Mouse (Mus musculus) liver, embryonic 15.5 days (tissue): ENCODE data around the gene Ube2o. TPM values are rescaled to one million over a fixed set of nuclear protein-coding genes. Genes with fewer than 3 reads are reported as not detected.

Experiments used
- ATAC-seq: fragments of 200-750 bp; cut with Nextera tagmentation; 2 replicates; pipeline ENCODE4 v1.8.0; 2017; ENCODE audit warnings: moderate number of reproducible peaks, mild to moderate bottlenecking, moderate library complexity; ENCODE audit not compliant: insufficient read depth
- H3K27ac ChIP-seq: fragments of 300-500 bp; sonication (generic); replicated peaks from 2 replicates; pipeline ENCODE4 v1.5.1; 2015; ENCODE audit warnings: mild to moderate bottlenecking, inconsistent platforms
- H3K27me3 ChIP-seq: fragments of 300-500 bp; sonication (generic); 2 replicates; pipeline ENCODE4 v1.6.1; 2015; ENCODE audit warnings: mild to moderate bottlenecking, inconsistent platforms
- H3K36me3 ChIP-seq: fragments of 300-500 bp; sonication (generic); replicated peaks from 2 replicates; pipeline ENCODE4 v1.6.1; 2015; ENCODE audit warnings: moderate library complexity, mild to moderate bottlenecking, inconsistent platforms
- H3K4me1 ChIP-seq: fragments of 300-500 bp; sonication (generic); replicated peaks from 2 replicates; pipeline ENCODE4 v1.6.1; 2015; ENCODE audit warnings: inconsistent platforms
- H3K4me2 ChIP-seq: fragments of 300-500 bp; sonication (generic); 2 replicates; pipeline ENCODE4 v1.6.1; 2015; ENCODE audit warnings: moderate library complexity, mild to moderate bottlenecking, inconsistent platforms
- H3K4me3 ChIP-seq: fragments of 300-500 bp; sonication (generic); replicated peaks from 2 replicates; pipeline ENCODE4 v1.5.1; 2015; ENCODE audit warnings: mild to moderate bottlenecking, inconsistent platforms
- H3K9ac ChIP-seq: fragments of 300-500 bp; sonication (generic); 2 replicates; pipeline ENCODE4 v1.6.1; 2015; ENCODE audit warnings: moderate library complexity, mild to moderate bottlenecking, inconsistent platforms
- H3K9me3 ChIP-seq: fragments of 300-500 bp; sonication (generic); replicated peaks from 2 replicates; pipeline ENCODE4 v1.6.1; 2016; ENCODE audit warnings: inconsistent platforms
- WGBS: fragments of 180-500 bp; shearing (Covaris S2); methylation state at CpG from one replicate; pipeline ENCODE4 v1.1.7; 2015; ENCODE audit warnings: mixed read lengths; ENCODE audit not compliant: insufficient replicate concordance; 5-methylcytosine and 5-hydroxymethylcytosine counted together
- polyA plus RNA-seq: library from polyadenylated mRNA; unstranded; fragments of >200 nt; fragmentation: Nextera tagmentation; extraction: Ambion mirVana; gene quantifications from 2 replicates; pipeline ENCODE4 v1.2.1, GENCODE M21; 2015

Ube2o gene
- polyA plus RNA-seq, 1 experiment from 2014 or later, result 38.1 TPM

DNA sequence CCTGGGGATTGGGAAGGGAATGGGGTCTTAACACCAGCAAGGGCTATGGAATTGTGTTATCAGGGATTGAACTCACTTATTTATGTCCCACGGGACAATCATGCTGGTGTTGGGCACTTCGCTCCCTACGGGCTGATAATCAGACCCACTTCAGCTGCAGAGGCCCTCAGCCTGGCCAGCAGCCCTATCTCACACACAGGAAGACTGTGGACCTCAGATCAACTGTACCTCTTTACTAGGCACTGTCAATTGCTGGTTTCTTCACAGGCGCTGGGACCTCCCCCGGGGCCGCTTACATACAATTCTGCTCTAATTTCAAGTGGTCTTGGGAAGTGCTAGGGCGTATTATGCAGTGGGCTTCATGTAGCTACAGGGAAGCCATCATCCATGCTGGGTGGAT is 44.6 kb downstream of the Ube2o start:
- Histone ChIP-seq H3K4me3 (peak overlapping the region; percentile 76), H3K4me2 (peak overlapping the region; percentile 99), H3K27ac (peak overlapping the region; percentile 99), H3K27me3 (peaks cover 26% of the 10 kb centered on the region), H3K4me1 (peaks cover 76% of the 10 kb centered on the region), H3K36me3 (peaks cover 71% of the 10 kb centered on the region), H3K9me3 (no peaks in the 10 kb centered on the region), H3K9ac (peak overlapping the region; percentile 50)
- ATAC-seq, result peak; percentile 21
- 19% methylated on average over 7 of the region's 7 CpGs for WGBS

DNA sequence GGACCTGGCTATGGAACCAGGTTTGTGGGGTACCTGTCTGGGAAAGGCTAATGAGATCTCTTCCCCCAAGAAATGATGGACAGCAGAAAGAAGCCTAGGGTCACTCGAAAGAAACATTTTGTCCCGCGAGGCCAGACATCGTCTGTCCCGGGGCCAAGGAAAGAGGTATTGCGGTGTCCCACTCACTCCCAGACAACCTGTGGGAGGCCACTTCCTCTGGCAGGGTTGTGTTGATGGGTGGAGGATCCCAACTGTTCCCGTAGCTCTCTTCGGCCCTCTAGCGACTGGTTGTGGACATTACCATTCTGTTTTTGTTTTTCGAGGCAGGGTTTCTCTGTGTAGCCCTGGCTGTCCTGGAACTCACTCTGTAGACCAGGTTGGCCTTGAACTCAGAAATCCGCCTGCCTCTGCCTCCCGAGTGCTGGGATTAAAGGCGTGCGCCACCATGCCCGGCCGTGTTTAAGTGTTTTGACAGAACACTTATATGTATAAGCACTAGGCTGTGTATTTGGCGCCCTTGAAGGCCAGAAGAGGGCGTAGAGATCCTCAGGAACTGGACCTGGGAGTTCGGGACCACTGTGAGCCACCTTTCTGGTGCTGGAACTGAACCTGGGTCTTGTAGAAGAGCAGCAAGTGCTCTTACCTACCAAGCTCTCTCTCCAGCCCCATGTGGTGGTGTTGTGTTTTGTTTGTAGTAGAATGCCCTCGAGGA is 46.9 kb downstream of the Ube2o start:
- Histone ChIP-seq H3K4me2 (peak overlapping the region; percentile 99), H3K4me3 (peak overlapping the region; percentile 76), H3K27ac (peak overlapping the region; percentile 99), H3K4me1 (peaks cover 97% of the 10 kb centered on the region), H3K27me3 (peaks cover 46% of the 10 kb centered on the region), H3K9me3 (no peaks in the 10 kb centered on the region), H3K9ac (peak overlapping the region; percentile 95), H3K36me3 (peaks cover 47% of the 10 kb centered on the region)
- peak; percentile 80 for ATAC-seq
- WGBS, result 13% methylated on average over 20 of the region's 20 CpGs

DNA sequence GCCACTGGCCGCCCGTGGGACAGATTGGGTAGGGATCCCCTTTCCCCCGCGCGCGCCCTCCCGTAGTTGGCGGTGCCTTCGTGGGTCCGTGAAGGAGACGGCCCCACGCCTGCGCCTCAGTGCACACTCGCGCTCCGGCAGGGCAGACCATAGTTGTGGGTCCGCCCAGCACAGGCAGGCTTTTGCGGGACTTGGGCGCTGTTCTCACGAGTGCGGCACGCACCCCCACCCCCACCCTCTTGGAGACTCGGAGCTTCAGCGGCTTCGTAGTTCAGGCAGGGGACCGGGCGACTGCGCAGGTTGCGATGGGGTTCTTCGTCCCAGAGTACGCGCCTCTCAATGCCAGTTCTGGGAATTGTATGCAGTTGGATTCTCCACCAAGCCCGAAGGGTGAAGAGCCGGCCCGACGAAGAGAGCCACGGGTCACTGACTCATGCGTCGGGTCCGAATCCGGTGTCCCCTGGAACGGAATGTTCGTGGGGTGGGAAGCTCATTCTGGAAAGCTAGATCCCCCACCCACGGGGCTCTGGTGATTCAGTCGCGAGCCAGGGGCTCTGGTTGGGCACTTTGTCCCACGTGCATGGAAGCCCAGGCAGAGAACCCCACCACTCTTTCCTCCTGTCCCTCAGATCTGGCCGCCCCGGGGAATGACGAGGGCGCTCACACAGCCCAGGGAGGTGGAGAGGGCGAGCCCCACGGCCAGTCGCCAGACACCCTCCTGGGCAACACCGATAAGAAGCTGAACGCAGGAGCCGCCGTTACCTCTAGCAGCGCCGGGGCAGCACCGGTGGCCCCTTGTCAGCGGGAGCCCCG is 47.7 kb downstream of the Ube2o start:
- H3K36me3 ChIP-seq, result peaks cover 40% of the 10 kb centered on the region
- peak overlapping the region; percentile 95 for H3K9ac ChIP-seq
- H3K27me3 ChIP-seq, result peaks cover 54% of the 10 kb centered on the region
- H3K27ac ChIP-seq, result peak overlapping the region; percentile 99
- no peaks in the 10 kb centered on the region for H3K9me3 ChIP-seq
- peak overlapping the region; percentile 76 for H3K4me3 ChIP-seq
- peaks cover 89% of the 10 kb centered on the region for H3K4me1 ChIP-seq
- peak overlapping the region; percentile 99 for H3K4me2 ChIP-seq
- WGBS, result under 1% methylated on average over 63 of the region's 63 CpGs
- peak; percentile 87 for ATAC-seq

DNA sequence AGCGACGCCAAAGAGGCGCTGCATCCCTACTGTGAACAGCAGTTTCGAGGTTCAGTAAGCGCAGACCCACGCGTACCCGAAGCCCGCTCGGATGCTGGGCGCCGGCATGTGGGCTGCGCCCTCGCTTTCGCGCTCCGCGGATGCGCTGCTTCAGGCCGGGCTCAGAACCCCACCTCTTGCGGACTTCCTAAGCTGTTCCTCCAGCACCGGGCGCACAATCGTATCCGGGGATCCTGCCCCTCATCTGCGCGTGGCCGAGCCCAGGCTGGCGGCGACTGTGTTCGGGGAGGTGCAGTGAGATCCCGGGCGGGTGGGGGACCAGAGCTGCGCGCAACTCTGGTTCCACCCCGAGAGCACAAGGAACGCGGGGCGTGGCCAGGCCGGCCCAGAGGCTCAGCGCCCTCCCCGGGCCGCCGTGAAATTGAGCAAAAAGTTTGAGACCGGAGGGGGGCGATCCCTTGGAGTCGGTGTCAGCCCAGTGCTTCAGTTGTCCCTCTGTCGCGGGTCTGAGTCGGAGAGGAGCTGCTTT is 48.4 kb downstream of the Ube2o start:
- WGBS, result 1% methylated on average over 50 of the region's 50 CpGs
- Histone ChIP-seq H3K27me3 (peaks cover 57% of the 10 kb centered on the region), H3K4me2 (peak overlapping the region; percentile 99), H3K9me3 (no peaks in the 10 kb centered on the region), H3K9ac (peak overlapping the region; percentile 95), H3K4me1 (peaks cover 82% of the 10 kb centered on the region), H3K27ac (peak overlapping the region; percentile 99), H3K4me3 (peak overlapping the region; percentile 76), H3K36me3 (peaks cover 33% of the 10 kb centered on the region)
- ATAC-seq, result peak; percentile 49

DNA sequence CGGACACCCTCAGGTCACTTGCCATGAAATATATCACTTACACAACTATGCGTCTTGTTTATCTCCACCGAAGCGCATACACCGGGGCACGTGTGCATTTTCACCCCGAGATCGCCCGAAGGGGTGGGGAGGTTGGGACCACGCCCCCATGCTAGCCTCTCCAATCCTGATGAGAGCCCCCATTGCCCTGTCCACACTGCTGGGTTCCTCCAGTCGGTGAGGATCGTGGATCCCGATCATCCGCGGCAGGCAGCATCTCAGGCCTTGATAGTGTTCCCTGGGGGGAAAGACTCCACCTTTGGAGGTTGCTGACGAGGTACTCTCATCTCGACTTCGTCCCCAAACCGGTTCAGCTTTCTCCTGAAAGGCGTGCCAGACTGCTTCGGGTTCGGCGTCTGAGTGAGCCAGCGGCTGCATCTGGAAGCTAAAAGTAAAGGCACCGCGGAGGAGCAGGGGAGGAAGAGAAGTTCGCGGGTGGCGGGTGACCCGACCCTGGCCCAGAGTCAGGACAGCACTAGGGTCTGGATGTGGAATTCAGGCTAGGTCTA is 48.9 kb downstream of the Ube2o start:
- Histone ChIP-seq H3K4me1 (peaks cover 77% of the 10 kb centered on the region), H3K4me3 (peak overlapping the region; percentile 76), H3K4me2 (peak overlapping the region; percentile 99), H3K9me3 (no peaks in the 10 kb centered on the region), H3K9ac (peak overlapping the region; percentile 95), H3K36me3 (peaks cover 28% of the 10 kb centered on the region), H3K27ac (peak overlapping the region; percentile 99), H3K27me3 (peaks cover 62% of the 10 kb centered on the region)
- 1% methylated on average over 30 of the region's 30 CpGs for WGBS
- no peak for ATAC-seq

DNA sequence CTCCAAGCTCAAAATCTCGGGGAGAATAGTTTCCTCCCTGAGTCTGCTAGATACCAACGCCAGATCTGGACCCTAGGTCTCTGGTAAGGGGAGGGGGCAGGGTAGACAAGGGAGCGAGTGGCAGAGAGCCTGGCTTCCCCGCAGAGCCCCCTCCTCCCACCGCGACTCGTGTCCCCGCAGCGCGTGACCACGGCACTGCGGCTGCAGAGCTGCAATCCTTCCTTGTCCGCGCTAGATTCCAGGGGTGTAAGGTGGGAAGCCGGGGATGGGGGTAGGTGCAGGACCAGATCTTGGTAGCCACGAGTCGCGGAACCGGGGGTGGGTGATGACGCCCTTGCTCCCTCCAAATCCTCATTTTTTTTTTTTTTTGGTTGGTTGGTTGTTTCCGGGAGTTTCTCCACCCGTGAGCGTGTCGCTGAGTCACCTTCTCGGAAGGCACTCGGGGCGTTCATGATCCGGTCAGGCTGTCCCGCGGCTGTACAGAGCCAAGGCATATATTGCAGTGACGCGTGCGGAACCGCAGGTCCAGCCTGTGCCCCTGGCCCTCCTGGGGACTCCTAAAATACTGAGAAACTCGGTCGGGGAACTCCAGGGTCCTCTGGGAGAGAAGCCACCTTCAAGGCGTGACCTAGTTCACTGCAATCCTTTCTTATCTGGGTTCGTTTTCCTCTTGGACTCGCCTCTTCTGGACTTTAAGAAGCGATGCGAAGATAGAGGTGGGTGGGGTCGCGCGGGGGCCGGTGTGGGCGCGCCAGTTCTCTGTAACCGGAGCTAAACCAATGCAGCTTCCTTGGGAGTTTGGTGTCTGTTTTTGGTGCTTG is 49.7 kb downstream of the Ube2o start:
- Histone ChIP-seq H3K27ac (peak overlapping the region; percentile 99), H3K36me3 (peaks cover 21% of the 10 kb centered on the region), H3K27me3 (peaks cover 68% of the 10 kb centered on the region), H3K4me2 (peak overlapping the region; percentile 99), H3K9me3 (no peaks in the 10 kb centered on the region), H3K9ac (peak overlapping the region; percentile 95), H3K4me3 (peak overlapping the region; percentile 76), H3K4me1 (peaks cover 69% of the 10 kb centered on the region)
- no peak for ATAC-seq
- WGBS, result 3% methylated on average over 48 of the region's 48 CpGs

DNA sequence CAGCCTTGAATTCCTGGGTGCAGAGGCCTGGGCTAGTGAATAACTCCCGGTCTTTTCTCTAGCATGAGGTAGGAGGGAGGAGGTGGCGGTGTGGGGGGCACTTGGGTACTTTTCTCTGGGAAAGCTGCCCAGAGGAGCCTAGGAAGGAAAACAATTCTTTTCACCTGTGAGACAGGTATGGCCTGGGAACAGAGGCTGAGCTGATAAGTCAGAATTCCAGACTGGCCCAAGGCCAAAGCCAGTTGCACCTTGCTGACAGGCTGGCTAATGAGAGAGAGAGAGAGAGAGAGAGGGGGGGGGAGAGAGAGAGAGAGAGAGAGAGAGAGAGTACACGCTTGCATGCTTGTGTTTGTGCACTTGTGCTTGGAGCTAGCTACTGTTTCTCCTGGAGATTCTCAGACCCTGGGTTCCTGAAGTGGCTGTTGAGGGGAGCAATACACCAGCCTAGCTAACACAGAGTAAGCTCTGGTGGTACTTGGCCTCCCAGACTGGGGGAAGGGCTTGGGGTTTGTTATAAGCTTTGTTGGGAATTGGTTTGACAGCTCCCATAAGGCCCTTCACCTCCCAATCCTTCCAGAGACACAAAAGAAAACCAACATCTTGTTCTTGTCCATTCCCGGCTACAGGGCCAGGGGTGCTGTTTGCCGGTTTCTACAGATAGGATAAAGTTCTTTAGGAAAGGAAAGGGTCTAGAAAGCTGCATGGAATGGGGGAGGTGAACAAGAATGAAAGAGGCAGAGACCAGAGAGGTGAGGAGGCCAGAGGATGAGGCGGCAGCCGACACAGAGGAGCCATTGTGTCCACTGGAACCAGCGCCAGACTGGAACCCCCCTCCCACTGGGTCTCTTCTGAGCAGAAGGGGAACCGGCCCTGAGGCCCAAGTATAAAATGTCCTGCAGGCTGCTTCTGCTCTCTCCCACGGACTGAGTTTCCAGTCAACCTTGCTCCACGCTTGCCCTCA is 50.8 kb downstream of the Ube2o start, which contains the start of gene Sphk1:
Sphk1 (plus strand) TSS at position 739 of the 961 bp plus-strand sequence.
- peak within 1 kb of the TSS; percentile 99 for H3K27ac ChIP-seq
- WGBS, result 43% methylated on average over 11 of the region's 11 CpGs
- H3K4me1 ChIP-seq, result peaks cover 58% of the 10 kb centered on the region
- peak within 1 kb of the TSS; percentile 99 for H3K4me2 ChIP-seq
- no peaks in the 10 kb centered on the region for H3K9me3 ChIP-seq
- peak within 1 kb of the TSS; percentile 95 for H3K9ac ChIP-seq
- peaks cover 74% of the 10 kb centered on the region for H3K27me3 ChIP-seq
- H3K4me3 ChIP-seq, result peak within 1 kb of the TSS; percentile 76
- H3K36me3 ChIP-seq, result peaks cover 9% of the 10 kb centered on the region
- no peak for ATAC-seq

DNA sequence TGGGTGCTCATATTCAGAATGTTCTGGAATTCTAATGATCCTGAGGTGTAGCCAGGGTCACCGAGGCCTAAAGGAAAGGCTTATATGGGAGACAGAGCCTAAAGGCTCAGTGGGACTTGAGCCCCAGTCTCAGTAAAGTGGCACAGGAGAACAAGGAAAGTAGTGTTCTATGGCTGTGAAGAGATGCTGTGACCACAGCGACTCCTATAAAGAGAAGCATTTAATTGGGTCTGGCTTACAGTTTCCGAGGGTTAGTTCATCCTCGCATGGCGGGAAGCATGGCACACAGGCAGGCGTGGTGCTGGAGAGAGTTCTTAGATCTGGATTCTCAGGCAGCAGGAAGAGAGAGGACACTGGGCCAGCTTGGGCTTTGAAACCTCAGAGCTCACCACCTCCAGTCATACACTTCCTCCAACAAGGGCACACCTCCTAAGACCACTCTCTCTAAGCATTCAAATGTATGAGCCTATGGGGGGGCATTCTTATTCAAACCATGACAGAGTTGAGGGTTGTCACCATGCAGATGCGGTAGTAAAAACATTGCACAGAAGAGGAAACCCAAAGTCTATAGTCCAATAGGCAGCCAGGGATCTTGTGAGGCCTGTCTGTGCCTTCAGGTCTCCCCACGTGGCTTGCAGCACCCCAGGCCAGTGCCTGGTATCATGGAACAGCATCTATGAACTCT is 52.5 kb downstream of the Ube2o start:
- Histone ChIP-seq H3K4me3 (no peak overlapping the region), H3K9me3 (no peaks in the 10 kb centered on the region), H3K27ac (no peak overlapping the region), H3K4me2 (no peak overlapping the region), H3K4me1 (peaks cover 48% of the 10 kb centered on the region), H3K36me3 (no peaks in the 10 kb centered on the region), H3K9ac (no peak overlapping the region), H3K27me3 (peaks cover 75% of the 10 kb centered on the region)
- ATAC-seq, result no peak
- 72% methylated on average over 8 of the region's 8 CpGs for WGBS

DNA sequence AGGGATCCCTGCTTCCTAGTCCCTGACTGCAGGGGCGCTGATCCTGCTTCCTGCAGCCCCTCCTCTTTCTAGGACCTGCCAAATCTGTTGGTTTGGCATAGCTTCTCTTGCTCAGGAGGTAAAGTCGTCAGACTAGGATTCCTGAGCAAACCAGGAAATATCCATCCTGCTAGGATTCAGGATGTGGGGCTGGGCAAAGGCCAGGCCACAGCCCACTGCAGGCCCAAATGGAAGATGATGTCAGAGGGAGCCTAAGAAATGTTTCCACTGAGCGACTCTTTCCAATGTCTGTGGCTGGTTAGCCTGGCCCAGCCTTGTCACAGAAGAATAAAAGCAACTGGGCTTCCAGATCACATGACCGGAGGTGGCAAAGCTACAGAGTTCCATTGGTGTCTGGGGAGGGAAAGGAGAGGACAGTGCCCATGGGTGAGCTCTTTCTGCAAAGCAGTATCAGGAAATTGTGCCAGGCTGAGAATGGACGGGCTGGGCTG is 57.5 kb downstream of the Ube2o start:
- Histone ChIP-seq H3K9me3 (no peaks in the 10 kb centered on the region), H3K9ac (no peak overlapping the region), H3K27ac (no peak overlapping the region), H3K36me3 (no peaks in the 10 kb centered on the region), H3K4me1 (peaks cover 31% of the 10 kb centered on the region), H3K27me3 (peaks cover 60% of the 10 kb centered on the region), H3K4me3 (no peak overlapping the region), H3K4me2 (no peak overlapping the region)
- ATAC-seq, result no peak
- WGBS, result 43% methylated on average over 5 of the region's 5 CpGs
